Mouse (Mus musculus) neutrophil, adult 59 days (primary cell): ENCODE results near the gene Itgax. TPM values are rescaled to one million over a fixed set of nuclear protein-coding genes. Genes with fewer than 3 reads are reported as not detected.

Experiments used
- total RNA-seq, 2 experiments: library from RNA; stranded (reverse); gene quantifications; 1 replicate in 1 of 2; 2 replicates in 1 of 2; pipeline ENCODE4 v1.2.4; 2023

Itgax gene
- total RNA-seq, result 10 to 100 TPM; 18.0 to 27.4 TPM

DNA sequence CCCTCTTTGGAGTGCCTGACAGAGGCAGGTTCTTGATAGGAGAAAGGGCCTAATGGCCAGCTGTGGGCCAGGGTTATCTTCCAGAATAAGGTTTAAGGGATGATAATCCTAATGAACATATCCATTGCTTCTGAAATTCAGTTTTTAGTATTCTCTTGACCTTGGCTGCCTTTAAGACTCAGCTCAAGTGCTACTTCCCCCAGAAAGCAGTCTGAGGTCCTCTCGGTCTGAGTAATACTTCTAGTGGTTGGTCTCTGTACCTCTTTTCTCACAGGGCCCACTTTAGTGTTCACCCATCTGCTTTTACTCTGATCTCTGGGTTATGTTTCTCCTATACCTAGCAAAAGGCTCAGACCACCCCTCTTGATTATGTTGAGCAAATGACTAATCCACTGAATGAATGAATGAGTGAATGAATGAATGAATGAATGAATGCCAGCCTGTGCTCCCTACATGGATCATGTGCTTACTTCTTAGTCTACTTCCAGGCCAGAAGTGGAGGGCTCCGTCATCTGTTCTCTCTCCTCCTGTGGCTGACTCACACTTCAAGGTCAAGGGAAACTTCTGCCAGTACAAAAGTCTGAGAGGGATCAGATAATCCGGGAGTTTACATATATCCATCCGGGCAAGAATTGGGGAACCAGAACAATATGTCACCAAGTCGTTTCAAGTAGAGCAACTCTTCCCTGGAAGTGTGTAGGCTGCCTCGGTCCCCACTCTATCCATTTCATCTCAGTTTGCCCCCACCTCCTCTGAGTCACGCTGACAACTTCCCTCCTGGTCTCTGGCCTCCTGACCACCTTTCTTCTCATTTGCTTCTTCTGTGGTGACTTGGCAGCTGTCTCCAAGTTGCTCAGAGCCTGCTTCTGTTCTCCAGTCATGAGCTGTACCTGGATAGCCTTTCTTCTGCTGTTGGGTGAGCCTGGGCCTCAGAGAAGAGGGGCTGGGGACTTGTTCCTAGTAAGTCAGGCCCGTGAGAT, at the start of gene Itgax:
Gene Itgax (plus strand): TSS at position 807 of the 980 bp plus-strand sequence.

DNA sequence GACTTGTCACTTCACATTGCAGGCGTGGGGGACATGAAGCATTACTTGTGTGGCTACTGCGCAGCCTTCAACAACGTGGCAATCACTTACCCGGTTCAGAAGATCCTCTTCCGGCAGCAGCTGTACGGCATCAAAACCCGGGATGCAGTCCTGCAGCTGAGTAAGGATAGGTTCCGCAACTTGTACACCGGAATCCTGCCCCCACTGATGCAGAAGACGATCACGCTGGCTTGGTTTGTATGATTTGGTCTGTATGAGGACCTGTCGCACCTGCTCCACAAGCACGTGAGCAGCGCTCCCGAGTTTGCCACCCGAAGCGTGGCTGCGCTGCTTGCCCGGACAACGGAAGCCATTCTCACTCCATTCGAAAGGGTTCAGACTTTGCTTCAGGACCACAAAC, 24.7 kb downstream of the Itgax start, which contains the start of gene Itgad:
Gene Itgad (plus strand): TSS at position 301 of the 400 bp plus-strand sequence.

Other genes starting within 250 kb of the Itgax start
- gene Prss53, start 238.6 kb upstream of the Itgax start, total RNA-seq, result not detected
- gene Gm21974, start 234.1 kb upstream of the Itgax start, total RNA-seq, result not detected
- gene Vkorc1, start 233.9 kb upstream of the Itgax start, total RNA-seq, result 10 to 100 TPM in 1 of 2 experiments, 1 to 10 TPM in 1; 8.9 to 10.6 TPM
- 10 to 100 TPM; 33.7 to 34.8 TPM for gene Bckdk, start 225.5 kb upstream of the Itgax start, total RNA-seq
- gene Kat8, start 217.0 kb upstream of the Itgax start, total RNA-seq, result 10 to 100 TPM; 16.9 to 19.3 TPM
- not detected for gene Prss8, start 199.4 kb upstream of the Itgax start, total RNA-seq
- gene Prss36, start 182.8 kb upstream of the Itgax start, total RNA-seq, result 1 to 10 TPM in 1 of 2 experiments, under 1 TPM in 1; 0.73 to 2.2 TPM
- gene Fus, start 162.1 kb upstream of the Itgax start, total RNA-seq, result 100 to 1,000 TPM; 381 to 409 TPM
- gene Pycard, start 135.7 kb upstream of the Itgax start, total RNA-seq, result 10 to 100 TPM; 58.7 to 76.0 TPM
- gene Trim72, start 125.6 kb upstream of the Itgax start, total RNA-seq, result under 1 TPM; 0.42 to 0.57 TPM
- gene Itgam, start 66.9 kb upstream of the Itgax start, total RNA-seq, result 100 to 1,000 TPM; 810 to 844 TPM
- gene Gm49368, start 66.9 kb upstream of the Itgax start, total RNA-seq, result 10 to 100 TPM; 17.9 to 22.6 TPM
- gene Itgad, start 24.8 kb downstream of the Itgax start, total RNA-seq, result 1 to 10 TPM; 1.4 to 1.8 TPM
- gene Cox6a2, start 76.8 kb downstream of the Itgax start, total RNA-seq, result under 1 TPM in 1 of 2 experiments, not detected in 1; 0.93 TPM
- gene Armc5, start 107.8 kb downstream of the Itgax start, total RNA-seq, result 10 to 100 TPM; 10.5 to 11.5 TPM
- 1 to 10 TPM; 4.7 to 4.9 TPM for gene 9130023H24Rik, start 108.5 kb downstream of the Itgax start, total RNA-seq
- gene Tgfb1i1, start 117.3 kb downstream of the Itgax start, total RNA-seq, result 1 to 10 TPM in 1 of 2 experiments, under 1 TPM in 1; 0.91 to 1.2 TPM
- gene Slc5a2, start 136.1 kb downstream of the Itgax start, total RNA-seq, result not detected
- gene BC017158, start 168.6 kb downstream of the Itgax start, total RNA-seq, result 10 to 100 TPM; 13.5 to 15.8 TPM